Comparison of ENCODE assay signal across 9 mouse cellular contexts in genomic region chr13:75992169-75993028, GRCm38 (mm10). TPM values are rescaled to one million over a fixed set of nuclear protein-coding genes. Genes with fewer than 3 reads are reported as not detected.
DNase-seq lines count a peak whose midpoint lies in the region; ATAC-seq and TF ChIP-seq lines count a peak whose summit lies in the region.
"Had no signal": no experiment of that assay in that cellular context is flagged by ENCODE, and none has a peak within 500 bp of the region (broad histone marks: within the 10 kb centered on the region; RNA-seq: fewer than 3 reads in every experiment).

No protein-coding gene starts in this region.

- no peaks in the 10 kb centered on the region for H3K79me2 ChIP-seq in MEL (ENCODE audit: control insufficient read depth, insufficient read depth, low read length, poor library complexity)

- peaks cover 0 to 5% of the 10 kb centered on the region in 2 experiments; a peak in 2 of 4 replicates for H3K4me1 ChIP-seq in MEL (ENCODE audit: control insufficient read depth in 1 of 2, insufficient read depth in 2 of 2, low read length in 2 of 2)
- peaks cover 7% of the 10 kb centered on the region for H3K4me1 ChIP-seq in limb, embryonic 13.5 days

- no peak for TF ChIP-seq RAD21 in MEL (IDR thresholded peaks at IDR 0.05; ENCODE audit: low read depth, low read length)

- no peak overlapping the region for H3K27ac ChIP-seq in MEL (ENCODE audit: control insufficient read depth, low read depth, low read length)
- H3K27ac ChIP-seq in limb, embryonic 13.5 days: no peak overlapping the region; the same call in 1 of the 2 replicates

- H3K9me3 ChIP-seq in MEL (replicated peaks; ENCODE audit: insufficient read depth, low read length): no peaks in the 10 kb centered on the region
- peaks cover 12% of the 10 kb centered on the region for H3K9me3 ChIP-seq in limb, embryonic 13.5 days

- no peaks in the 10 kb centered on the region for H3K27me3 ChIP-seq in MEL (ENCODE audit: control insufficient read depth in 1 of 2, insufficient read depth in 2 of 2, low read length in 2 of 2)
- no peaks in the 10 kb centered on the region for H3K27me3 ChIP-seq in limb, embryonic 13.5 days
- no peaks in the 10 kb centered on the region for H3K27me3 ChIP-seq in splenic B cell, adult 2 months (ENCODE audit: control insufficient read depth, insufficient read depth, low read length, poor library complexity, severe bottlenecking)

- no peak for TF ChIP-seq EP300 in MEL (IDR thresholded peaks at IDR 0.05; ENCODE audit: low read depth in 1 of 2, low read length in 2 of 2)

- H3K4me3 ChIP-seq in MEL (ENCODE audit: control insufficient read depth in 1 of 2, insufficient read depth in 1 of 2, low read depth in 2 of 2, low read length in 2 of 2): peak overlapping the region in 1 of 2 experiments; percentile 47; a peak in 1 of 4 replicates
- H3K4me3 ChIP-seq in limb, embryonic 13.5 days: no peak overlapping the region
- H3K4me3 ChIP-seq: erythroblast, embryonic 14.5 days had no signal

- no peak overlapping the region for H3K9ac ChIP-seq in MEL (ENCODE audit: control insufficient read depth, low read depth, low read length, poor library complexity, severe bottlenecking)
- H3K9ac ChIP-seq in limb, embryonic 13.5 days: no peak overlapping the region

- WGBS in limb, embryonic 13.5 days: 13% methylated on average over 9 of the region's 9 CpGs

- TF ChIP-seq POLR2A in MEL (IDR thresholded peaks at IDR 0.05; ENCODE audit: control insufficient read depth in 1 of 2, insufficient read depth in 1 of 2, low read depth in 1 of 2, low read length in 2 of 2, poor library complexity in 1 of 2): no peak

- ATAC-seq in limb, embryonic 13.5 days (ENCODE audit: low FRiP score, low read depth): peak; percentile 92

- 0 out of 2 replicates have a peak overlapping the region, but pooled peaks have one; percentile 1 for H3K4me2 ChIP-seq in limb, embryonic 13.5 days (replicated peaks)

- peak; percentile 46 to 61 for DNase-seq in cerebellum, postnatal 10 days
- DNase-seq in cerebellum, adult 8-10 months: no peak
- peak; percentile 66 for DNase-seq in MEL (ENCODE audit: low read depth, low spot score)
- DNase-seq in heart, postnatal 4 days: peak; percentile 19
- DNase-seq in splenic B cell, adult 2 months (ENCODE audit: low read depth, low spot score): peak; percentile 49
- DNase-seq in urinary bladder, adult 18-20 months (ENCODE audit: low spot score in 2 of 2): no peak
- DNase-seq in cerebellum, postnatal 25 days: no peak

- peaks cover 0 to 4% of the 10 kb centered on the region in 2 experiments; a peak in 2 of 4 replicates for H3K36me3 ChIP-seq in MEL (ENCODE audit: control insufficient read depth in 1 of 2, insufficient read depth in 2 of 2, low read length in 2 of 2)
- H3K36me3 ChIP-seq in limb, embryonic 13.5 days: peaks cover 5% of the 10 kb centered on the region; the same call in 1 of the 2 replicates
- H3K36me3 ChIP-seq in splenic B cell, adult 2 months (ENCODE audit: control insufficient read depth, insufficient read depth, low read length, poor library complexity, severe bottlenecking): no peaks in the 10 kb centered on the region

- TF ChIP-seq CTCF in MEL (IDR thresholded peaks at IDR 0.05 in 2 of 3, conservative IDR thresholded peaks at IDR 0.05 in 1 of 3; ENCODE audit: control insufficient read depth in 1 of 3, insufficient read depth in 1 of 3, low read depth in 2 of 3, low read length in 3 of 3, poor library complexity in 1 of 3, severe bottlenecking in 1 of 3): no peak

TF ChIP-seq in MEL, 35 proteins besides CTCF, POLR2A, EP300 and RAD21:
- TF ChIP-seq MXI1 (IDR thresholded peaks at IDR 0.05; ENCODE audit: low read depth, low read length): no peak
- TF ChIP-seq BHLHE40 (IDR thresholded peaks at IDR 0.05; ENCODE audit: borderline replicate concordance, low read depth, low read length): no peak
- no peak for TF ChIP-seq POLR2AphosphoS5 (IDR thresholded peaks at IDR 0.05; ENCODE audit: borderline replicate concordance, low read depth, low read length)
- TF ChIP-seq MYB (IDR thresholded peaks at IDR 0.05; ENCODE audit: low read depth, low read length): no peak
- no peak for TF ChIP-seq ZNF384 (IDR thresholded peaks at IDR 0.05; ENCODE audit: low read depth, low read length)
- no peak for TF ChIP-seq TCF12 (IDR thresholded peaks at IDR 0.05; ENCODE audit: low read depth, low read length)
- TF ChIP-seq USF1 (IDR thresholded peaks at IDR 0.05; ENCODE audit: low read depth, low read length): no peak
- TF ChIP-seq SMC3 (IDR thresholded peaks at IDR 0.05; ENCODE audit: low read depth, low read length): no peak
- TF ChIP-seq RCOR1 (IDR thresholded peaks at IDR 0.05; ENCODE audit: low read depth, low read length): no peak
- TF ChIP-seq MYC (IDR thresholded peaks at IDR 0.05; ENCODE audit: low read depth, low read length): no peak
- no peak for TF ChIP-seq ZMIZ1 (IDR thresholded peaks at IDR 0.05; ENCODE audit: low read depth, low read length)
TF ChIP-seq in MEL: peak in this region for 0.

RNA-seq across cellular contexts. Expression of gene Spata9, which starts 25.4 kb away (rescaled TPM):
- not detected in 2 replicates for total RNA-seq in MEL (2012; rRNA removed)
- under 1 TPM in 1 of 2 experiments, not detected in 1; 0.78 TPM for polyA plus RNA-seq in MEL (2012; ENCODE audit: insufficient read depth in 1 of 2, insufficient read length in 2 of 2, low read depth in 1 of 2, low replicate concordance in 2 of 2, missing spikeins in 1 of 2)
- total RNA-seq in heart, postnatal 4 days (2021): under 1 TPM in 1 of 2 experiments, not detected in 1; 0.29 TPM
- 0.84 and 0.93 TPM in 2 replicates for polyA plus RNA-seq in limb, embryonic 13.5 days (2015; fragmentation: Nextera tagmentation; extraction: Ambion mirVana)
- polyA plus RNA-seq: erythroblast, embryonic 14.5 days had no signal

RNA-seq across cellular contexts. Expression of gene Rfesd, which starts 26.1 kb away (rescaled TPM):
- 72.1 and 82.0 TPM in 2 replicates for total RNA-seq in MEL (2012; rRNA removed)
- 10 to 100 TPM in 1 of 2 experiments, not detected in 1; 38.3 TPM for polyA plus RNA-seq in MEL (2012; ENCODE audit: insufficient read depth in 1 of 2, insufficient read length in 2 of 2, low read depth in 1 of 2, low replicate concordance in 2 of 2, missing spikeins in 1 of 2)
- total RNA-seq in heart, postnatal 4 days (2021): 1 to 10 TPM; 8.1 to 9.3 TPM
- polyA plus RNA-seq in limb, embryonic 13.5 days (2015; fragmentation: Nextera tagmentation; extraction: Ambion mirVana): 18.9 and 21.1 TPM in 2 replicates

RNA-seq across cellular contexts. Expression of gene Rhobtb3, which starts 48.7 kb away (rescaled TPM):
- not detected in 2 replicates for total RNA-seq in MEL (2012; rRNA removed)
- polyA plus RNA-seq in MEL (2012; ENCODE audit: insufficient read depth in 1 of 2, insufficient read length in 2 of 2, low read depth in 1 of 2, low replicate concordance in 2 of 2, missing spikeins in 1 of 2): not detected
- total RNA-seq in heart, postnatal 4 days (2021): 10 to 100 TPM; 27.1 to 29.5 TPM
- 51.2 and 51.3 TPM in 2 replicates for polyA plus RNA-seq in limb, embryonic 13.5 days (2015; fragmentation: Nextera tagmentation; extraction: Ambion mirVana)

Comparison
In these comparisons a context has a peak if more than half of its experiments do, and no peak if none do; other contexts are left out.
1. DNase-seq: peak in cerebellum, postnatal 10 days (2 of 2), MEL (single experiment), heart, postnatal 4 days (single experiment) and splenic B cell, adult 2 months (single experiment); none in cerebellum, adult 8-10 months (single experiment), urinary bladder, adult 18-20 months (0 of 2) and cerebellum, postnatal 25 days (0 of 2).
2. RNA of gene Rhobtb3, which starts 48.7 kb away (total RNA-seq): 27.1 to 29.5 TPM in heart, postnatal 4 days; not detected in MEL; every median in the first group is over 10 times any median in the second.